Mouse (Mus musculus): ENCODE results near the gene Pkdrej.
"Not testable (repeated sequence)": the region's sequence is repeated elsewhere in the genome, so short reads cannot be mapped to it uniquely, and the experiment has no call there.

The Pkdrej gene

GRCm38 (mm10) chr15:85821203-85822010 is at the start of gene Pkdrej:
Gene Pkdrej, minus strand, starts transcription at chr15:85821734.
- DNase-seq (ENCODE audit: low spot score), result peak; percentile 56

- DNase-seq (ENCODE audit: low spot score), result peak; percentile 83
Measured at GRCm38 (mm10) chr15:85867696-85868095, 46.2 kb upstream of the Pkdrej start.

- DNase-seq (ENCODE audit: low spot score), result not testable (repeated sequence)
Measured at GRCm38 (mm10) chr15:85865913-85866312, 44.4 kb upstream of the Pkdrej start.

GRCm38 (mm10) chr15:85859490-85860031 is 38.0 kb upstream of the Pkdrej start, which contains the start of gene Gtse1:
Gene Gtse1, plus strand, starts transcription at chr15:85859745.
- DNase-seq (ENCODE audit: low spot score), result peak; percentile 98

GRCm38 (mm10) chr15:85858980-85859489 is 37.5 kb upstream of the Pkdrej start:
- DNase-seq (ENCODE audit: low spot score), result no peak

- no peak for DNase-seq (ENCODE audit: low spot score)
Measured at GRCm38 (mm10) chr15:85851656-85852392, 30.3 kb upstream of the Pkdrej start.

GRCm38 (mm10) chr15:85845071-85845470 is 23.5 kb upstream of the Pkdrej start:
- DNase-seq (ENCODE audit: low spot score), result no peak

GRCm38 (mm10) chr15:85841796-85842360 is 20.3 kb upstream of the Pkdrej start:
- DNase-seq (ENCODE audit: low spot score), result no peak

- DNase-seq (ENCODE audit: low spot score), result peak; percentile 53
Measured at GRCm38 (mm10) chr15:85840983-85841382, 19.4 kb upstream of the Pkdrej start.

- no peak for DNase-seq (ENCODE audit: low spot score)
Measured at GRCm38 (mm10) chr15:85836887-85837286, 15.4 kb upstream of the Pkdrej start.

- DNase-seq (ENCODE audit: low spot score), result peak; percentile 6
Measured at GRCm38 (mm10) chr15:85835335-85835734, 13.8 kb upstream of the Pkdrej start.

GRCm38 (mm10) chr15:85832599-85832998 is 11.1 kb upstream of the Pkdrej start:
- DNase-seq (ENCODE audit: low spot score), result no peak

- peak; percentile 85 for DNase-seq (ENCODE audit: low spot score)
Measured at GRCm38 (mm10) chr15:85831954-85832590, 10.5 kb upstream of the Pkdrej start, which contains the start of gene Ttc38. Gene Ttc38, plus strand, starts transcription at chr15:85832306.

- DNase-seq (ENCODE audit: low spot score), result no peak
Measured at GRCm38 (mm10) chr15:85829470-85829869, 7.9 kb upstream of the Pkdrej start.

- no peak for DNase-seq (ENCODE audit: low spot score)
Measured at GRCm38 (mm10) chr15:85828071-85828470, 6.5 kb upstream of the Pkdrej start.

GRCm38 (mm10) chr15:85826676-85827075 is 5.1 kb upstream of the Pkdrej start:
- no peak for DNase-seq (ENCODE audit: low spot score)

GRCm38 (mm10) chr15:85822011-85822359 is 451 bp upstream of the Pkdrej start:
- DNase-seq (ENCODE audit: low spot score), result no peak

- no peak for DNase-seq (ENCODE audit: low spot score)
Measured at GRCm38 (mm10) chr15:85813428-85813827, 8.1 kb downstream of the Pkdrej start.

GRCm38 (mm10) chr15:85811535-85812277 is 9.8 kb downstream of the Pkdrej start, which contains the start of gene Cdpf1:
Gene Cdpf1, minus strand, starts transcription at chr15:85811697.
- peak; percentile 98 for DNase-seq (ENCODE audit: low spot score)

- DNase-seq (ENCODE audit: low spot score), result peak; percentile 64
Measured at GRCm38 (mm10) chr15:85810806-85811521, 10.6 kb downstream of the Pkdrej start.
